Mouse (Mus musculus) erythroblast, embryonic 14.5 days (primary cell): ENCODE data around the gene Klhdc8a.

Source experiments
- GATA1 ChIP-seq: IDR thresholded peaks from 2 replicates; pipeline ENCODE4 v1.6.1; 2012; ENCODE audit warnings: low read length, inconsistent platforms, mixed read lengths
- TAL1 ChIP-seq: IDR thresholded peaks from 3 replicates; pipeline ENCODE4 v1.6.1; 2012; ENCODE audit warnings: low read length, inconsistent platforms, mixed read lengths

DNA sequence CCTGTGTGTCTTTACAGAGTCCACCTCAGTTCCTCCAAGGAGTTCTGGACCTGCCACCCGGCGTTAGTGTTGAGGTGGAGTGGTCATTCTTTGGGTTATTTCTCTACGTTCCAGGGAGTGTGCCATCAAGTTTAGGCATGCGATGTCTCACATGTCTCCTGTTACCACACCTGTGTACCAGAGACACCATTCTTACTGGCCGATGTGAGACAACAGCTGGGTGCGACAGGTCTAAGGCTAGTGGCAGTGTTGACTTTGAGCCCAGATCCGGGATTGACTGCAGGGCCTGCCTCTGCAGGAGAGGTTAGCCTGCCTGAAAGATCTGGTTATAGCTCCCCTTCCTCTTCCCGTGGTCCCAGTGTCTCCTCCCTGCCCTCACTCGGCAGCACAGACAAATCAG, 55.8 kb downstream of the Klhdc8a start:
- no peak for TF ChIP-seq TAL1
- no peak for TF ChIP-seq GATA1
